Mouse (Mus musculus) stomach, postnatal 0 days (tissue): ENCODE measurements around the gene Cep126. TPM values are rescaled to one million over a fixed set of nuclear protein-coding genes. Genes with fewer than 3 reads are reported as not detected.

Source experiments
- ATAC-seq: fragments of 200-750 bp; cut with Nextera tagmentation; 2 replicates; pipeline ENCODE4 v1.8.0; 2017; ENCODE audit not compliant: low FRiP score, low TSS enrichment
- DNase-seq: peaks from one replicate; pipeline ENCODE4 v3.0.0-alpha.2; 2016; ENCODE audit warnings: low spot score
- H3K27ac ChIP-seq: fragments of 300-500 bp; sonication (generic); replicated peaks from 2 replicates; pipeline ENCODE4 v1.5.1; 2014; ENCODE audit warnings: mild to moderate bottlenecking, control low read depth
- H3K27me3 ChIP-seq: fragments of 300-500 bp; sonication (generic); 2 replicates; pipeline ENCODE4 v1.6.1; 2014; ENCODE audit warnings: low read length; ENCODE audit not compliant: control insufficient read depth, insufficient read depth
- H3K36me3 ChIP-seq: fragments of 300-500 bp; sonication (generic); 2 replicates; pipeline ENCODE4 v1.6.1; 2014; ENCODE audit warnings: low read length, mixed read lengths; ENCODE audit not compliant: control insufficient read depth, insufficient read depth
- H3K4me1 ChIP-seq: fragments of 300-500 bp; sonication (generic); replicated peaks from 2 replicates; pipeline ENCODE4 v1.6.1; 2014; ENCODE audit warnings: antibody characterized with exemption; ENCODE audit not compliant: control insufficient read depth, insufficient read depth
- H3K4me2 ChIP-seq: fragments of 300-500 bp; sonication (generic); replicated peaks from 2 replicates; pipeline ENCODE4 v1.6.1; 2014; ENCODE audit warnings: low read depth, mild to moderate bottlenecking, control low read depth, moderate library complexity
- H3K4me3 ChIP-seq: fragments of 300-500 bp; sonication (generic); 2 replicates; pipeline ENCODE4 v1.5.1; 2014; ENCODE audit warnings: low read depth, low read length, control low read depth
- H3K9ac ChIP-seq: fragments of 300-500 bp; sonication (generic); 2 replicates; pipeline ENCODE4 v1.6.1; 2014; ENCODE audit warnings: mild to moderate bottlenecking, low read length, control low read depth, mixed read lengths
- H3K9me3 ChIP-seq: fragments of 300-500 bp; sonication (generic); 2 replicates; pipeline ENCODE4 v1.6.1; 2016; ENCODE audit warnings: low read length; ENCODE audit not compliant: control insufficient read depth
- CTCF ChIP-seq: IDR thresholded peaks from 2 replicates; pipeline ENCODE4 v1.5.1; 2016; ENCODE audit warnings: antibody characterized with exemption, low read depth, mild to moderate bottlenecking, moderate library complexity
- EP300 ChIP-seq: optimal IDR thresholded peaks from 2 replicates; pipeline ENCODE3; 2016; ENCODE audit warnings: antibody characterized with exemption
- WGBS: fragments of 180-500 bp; shearing (Covaris S2); extraction: QIAGEN DNeasy Blood & Tissue Kit; methylation state at CpG from one replicate; pipeline ENCODE4 v1.1.7; 2014; 5-methylcytosine and 5-hydroxymethylcytosine counted together
- polyA plus RNA-seq: library from polyadenylated mRNA; unstranded; fragments of >200 nt; fragmentation: Nextera tagmentation; extraction: Ambion mirVana; gene quantifications from 2 replicates; pipeline ENCODE4 v1.2.1, GENCODE M21; 2015

The Cep126 gene
- 0.49 and 0.57 TPM in 2 replicates for polyA plus RNA-seq

GRCm38 (mm10) chr9:8134117-8134574 is at the start of gene Cep126:
Gene Cep126 (minus strand): TSS chr9:8134294.
- Histone ChIP-seq H3K9ac (peak within 1 kb of the TSS; percentile 59), H3K27me3 (no peaks in the 10 kb centered on the region), H3K4me3 (peak within 1 kb of the TSS; percentile 75), H3K9me3 (no peaks in the 10 kb centered on the region), H3K36me3 (no peaks in the 10 kb centered on the region), H3K4me2 (peak within 1 kb of the TSS; percentile 84), H3K27ac (no peak within 1 kb of the TSS), H3K4me1 (no peaks in the 10 kb centered on the region)
- 1% methylated on average over 71 of the region's 72 CpGs for WGBS
- TF ChIP-seq CTCF: no peak
- TF ChIP-seq EP300: no peak
- DNase-seq: peak; percentile 87
- peak; percentile 94 for ATAC-seq

- H3K4me3 ChIP-seq: no peak overlapping the region
- H3K36me3 ChIP-seq: no peaks in the 10 kb centered on the region
- no peaks in the 10 kb centered on the region for H3K27me3 ChIP-seq
- 87% methylated on average over 3 of the region's 3 CpGs for WGBS
- no peaks in the 10 kb centered on the region for H3K9me3 ChIP-seq
- no peak for ATAC-seq
- H3K9ac ChIP-seq: no peak overlapping the region
- no peaks in the 10 kb centered on the region for H3K4me1 ChIP-seq
- DNase-seq: no peak
- no peak overlapping the region for H3K4me2 ChIP-seq
- H3K27ac ChIP-seq: no peak overlapping the region
- TF ChIP-seq CTCF (no peak), EP300 (no peak)
Observed at GRCm38 (mm10) chr9:8179554-8179953, 45.5 kb upstream of the Cep126 start.

GRCm38 (mm10) chr9:8177099-8177498 is 43.0 kb upstream of the Cep126 start:
- H3K9ac ChIP-seq: no peak overlapping the region
- no peaks in the 10 kb centered on the region for H3K27me3 ChIP-seq
- H3K4me2 ChIP-seq: no peak overlapping the region
- H3K4me1 ChIP-seq: no peaks in the 10 kb centered on the region
- DNase-seq (no peak), ATAC-seq (no peak)
- 63% methylated on average over 3 of the region's 3 CpGs for WGBS
- H3K27ac ChIP-seq: no peak overlapping the region
- no peaks in the 10 kb centered on the region for H3K9me3 ChIP-seq
- no peak overlapping the region for H3K4me3 ChIP-seq
- no peaks in the 10 kb centered on the region for H3K36me3 ChIP-seq
- TF ChIP-seq CTCF (no peak), EP300 (no peak)

- Histone ChIP-seq H3K9me3 (no peaks in the 10 kb centered on the region), H3K4me3 (no peak overlapping the region), H3K36me3 (no peaks in the 10 kb centered on the region), H3K9ac (no peak overlapping the region), H3K4me1 (no peaks in the 10 kb centered on the region), H3K27ac (no peak overlapping the region), H3K27me3 (no peaks in the 10 kb centered on the region), H3K4me2 (no peak overlapping the region)
- DNase-seq (no peak), ATAC-seq (no peak)
- TF ChIP-seq CTCF (no peak), EP300 (no peak)
- WGBS: 48% methylated on average over 2 of the region's 2 CpGs
Observed at GRCm38 (mm10) chr9:8157011-8157410, 22.9 kb upstream of the Cep126 start.

GRCm38 (mm10) chr9:8139501-8139900 is 5.4 kb upstream of the Cep126 start:
- H3K9me3 ChIP-seq: no peaks in the 10 kb centered on the region
- DNase-seq (no peak), ATAC-seq (peak; percentile 47; the same call in 1 of the 2 replicates)
- H3K27ac ChIP-seq: no peak overlapping the region
- no peaks in the 10 kb centered on the region for H3K27me3 ChIP-seq
- no peak overlapping the region for H3K4me3 ChIP-seq
- H3K36me3 ChIP-seq: no peaks in the 10 kb centered on the region
- WGBS: 32% methylated on average over 1 of the region's 1 CpGs
- TF ChIP-seq EP300 (no peak), CTCF (no peak)
- H3K4me2 ChIP-seq: no peak overlapping the region
- no peaks in the 10 kb centered on the region for H3K4me1 ChIP-seq
- H3K9ac ChIP-seq: no peak overlapping the region

- H3K4me2 ChIP-seq: peak overlapping the region; percentile 84
- WGBS: 2% methylated on average over 22 of the region's 22 CpGs
- ATAC-seq: peak; percentile 35; the same call in 1 of the 2 replicates
Observed at GRCm38 (mm10) chr9:8133586-8134115, 443 bp downstream of the Cep126 start.

More at GRCm38 (mm10) chr9:8133586-8134115, 443 bp downstream of the Cep126 start:
- H3K27me3 ChIP-seq: no peaks in the 10 kb centered on the region
- no peak overlapping the region for H3K27ac ChIP-seq
- no peaks in the 10 kb centered on the region for H3K4me1 ChIP-seq
- H3K9me3 ChIP-seq: no peaks in the 10 kb centered on the region
- TF ChIP-seq EP300 (no peak), CTCF (no peak)
- no peaks in the 10 kb centered on the region for H3K36me3 ChIP-seq
- no peak for DNase-seq
- peak overlapping the region; percentile 75 for H3K4me3 ChIP-seq
- H3K9ac ChIP-seq: peak overlapping the region; percentile 59
